Mouse (Mus musculus) Patski (cell line): Measurements from ENCODE around the gene Tspan5. TPM values are rescaled to one million over a fixed set of nuclear protein-coding genes. Genes with fewer than 3 reads are reported as not detected.

Experiments used
- ATAC-seq: fragments of 100-300 bp; one replicate; pipeline ENCODE4 v1.8.0; 2021
- CTCF ChIA-PET: fragments of 350-600 bp; sonication (Branson Sonifier 250); formaldehyde crosslinking; loops from one replicate; lab custom pipeline; 2022; ENCODE audit warnings: inconsistent platforms; lab: Charles Lee
- POLR2A ChIA-PET: fragments of 350-600 bp; sonication (Branson Sonifier 250); formaldehyde crosslinking; loops from one replicate; lab custom pipeline; 2022; ENCODE audit warnings: antibody characterized with exemption, inconsistent platforms; lab: Charles Lee
- DNase-seq: peaks from one replicate; pipeline ENCODE4 v3.0.0-alpha.2; 2011; ENCODE audit warnings: low read depth, low spot score
- H3K27me3 ChIP-seq: fragments of 371-371 bp; one replicate; pipeline ENCODE4 v1.5.1; 2021
- CTCF ChIP-seq: fragments of 100-300 bp; IDR thresholded peaks from one replicate; pipeline ENCODE4 v1.5.1; 2021
- in situ Hi-C: fragments of 300-500 bp; cut with MboI; formaldehyde crosslinking; loops from 3 replicates; pipeline ENCODE4 v1.11.1; 2018; ENCODE audit warnings: low pct_unique_long_range_greater_than_20kb, mixed read lengths
- polyA plus RNA-seq: library from polyadenylated mRNA; unstranded; gene quantifications from one replicate; pipeline ENCODE4 v1.2.3, GENCODE M21; 2021

Tspan5 gene
- polyA plus RNA-seq, 1 experiment from 2014 or later, result 62.0 TPM

GRCm38 (mm10) chr3:138802722-138803443, 60.9 kb downstream of the Tspan5 start:
- TF ChIP-seq CTCF, result no peak
- ATAC-seq, result no peak
- POLR2A ChIA-PET, result no interaction called here
- CTCF ChIA-PET, result interaction anchor here (0.8 to 1.2 kb wide), 2 partner anchors 11 to 15 kb away, joined by 3 read pairs; no protein-coding TSS in a partner anchor
- in situ Hi-C loops, result no loop called here
- no peaks in the 10 kb centered on the region for H3K27me3 ChIP-seq
- no peak for DNase-seq

GRCm38 (mm10) chr3:138803444-138804085, 61.6 kb downstream of the Tspan5 start:
- TF ChIP-seq CTCF, result no peak
- CTCF ChIA-PET, result no interaction called here
- no peak for ATAC-seq
- in situ Hi-C loops, result no loop called here
- POLR2A ChIA-PET, result interaction anchor here (0.6 to 1.2 kb wide), 3 partner anchors 9 to 183 kb away, joined by 3 to 6 read pairs (median 3); no protein-coding TSS in a partner anchor
- no peaks in the 10 kb centered on the region for H3K27me3 ChIP-seq
- DNase-seq, result no peak

GRCm38 (mm10) chr3:138804104-138805048, 62.4 kb downstream of the Tspan5 start:
- no peaks in the 10 kb centered on the region for H3K27me3 ChIP-seq
- CTCF ChIA-PET, result interaction anchor here (0.8 to 1.4 kb wide), 2 partner anchors 13 to 19 kb away, joined by 3 to 4 read pairs; no protein-coding TSS in a partner anchor
- no peak for ATAC-seq
- no peak for DNase-seq
- POLR2A ChIA-PET, result interaction anchor here (0.6 to 1.2 kb wide), 4 partner anchors 8 to 200 kb away, joined by 3 to 6 read pairs (median 3); no protein-coding TSS in a partner anchor
- no peak for TF ChIP-seq CTCF
- in situ Hi-C loops, result no loop called here

GRCm38 (mm10) chr3:138807795-138808194, 65.8 kb downstream of the Tspan5 start:
- ChIA-PET CTCF (interaction anchor here (0.6 to 2.7 kb wide), 9 partner anchors 9 to 1272 kb away, joined by 3 to 8 read pairs (median 5); no protein-coding TSS in a partner anchor), POLR2A (interaction anchor here (0.9 kb wide), 1 partner anchor 18 kb away, joined by 3 read pairs; no protein-coding TSS in a partner anchor)
- H3K27me3 ChIP-seq, result no peaks in the 10 kb centered on the region
- no peak for TF ChIP-seq CTCF
- ATAC-seq (no peak), DNase-seq (no peak)
- in situ Hi-C loops, result no loop called here

- CTCF ChIA-PET, result interaction anchor here (1.3 kb wide), 1 partner anchor 14 kb away, joined by 3 read pairs; no protein-coding TSS in a partner anchor
- no peaks in the 10 kb centered on the region for H3K27me3 ChIP-seq
- POLR2A ChIA-PET, result no interaction called here
- DNase-seq, result no peak
- in situ Hi-C loops, result no loop called here
- no peak for TF ChIP-seq CTCF
- ATAC-seq, result no peak
Observed at GRCm38 (mm10) chr3:138809509-138809908, 67.5 kb downstream of the Tspan5 start.

- no peak for DNase-seq
Observed at GRCm38 (mm10) chr3:138812565-138812964, 70.6 kb downstream of the Tspan5 start.

GRCm38 (mm10) chr3:138813139-138813810, 71.3 kb downstream of the Tspan5 start:
- POLR2A ChIA-PET, result interaction anchor here (1.1 kb wide), 1 partner anchor 9 kb away, joined by 3 read pairs; no protein-coding TSS in a partner anchor
- H3K27me3 ChIP-seq, result no peaks in the 10 kb centered on the region
- no peak for TF ChIP-seq CTCF
- no peak for ATAC-seq
- in situ Hi-C loops, result no loop called here
- no peak for DNase-seq
- CTCF ChIA-PET, result interaction anchor here (1.7 to 2.3 kb wide), 2 partner anchors 18 to 22 kb away, joined by 4 to 10 read pairs; no protein-coding TSS in a partner anchor

More at GRCm38 (mm10) chr3:138812565-138812964, 70.6 kb downstream of the Tspan5 start:
- CTCF ChIA-PET, result interaction anchor here (1.2 to 2.3 kb wide), 4 partner anchors 10 to 62 kb away, joined by 3 to 10 read pairs (median 4); no protein-coding TSS in a partner anchor
- in situ Hi-C loops, result no loop called here
- H3K27me3 ChIP-seq, result no peaks in the 10 kb centered on the region
- TF ChIP-seq CTCF, result no peak
- no peak for ATAC-seq
- POLR2A ChIA-PET, result interaction anchor here (1.0 to 1.9 kb wide), 3 partner anchors 9 to 13 kb away, joined by 3 to 5 read pairs (median 3); no protein-coding TSS in a partner anchor

GRCm38 (mm10) chr3:138814457-138814856, 72.5 kb downstream of the Tspan5 start:
- POLR2A ChIA-PET, result no interaction called here
- no peaks in the 10 kb centered on the region for H3K27me3 ChIP-seq
- in situ Hi-C loops, result no loop called here
- no peak for TF ChIP-seq CTCF
- DNase-seq (no peak), ATAC-seq (no peak)
- CTCF ChIA-PET, result no interaction called here
